Mouse (Mus musculus) kidney, adult 11 months (tissue): ENCODE data around the gene Col6a5.

Experiments used
- DNase-seq: peaks from one replicate; pipeline ENCODE4 v3.0.0; 2022

The Col6a5 gene

DNA sequence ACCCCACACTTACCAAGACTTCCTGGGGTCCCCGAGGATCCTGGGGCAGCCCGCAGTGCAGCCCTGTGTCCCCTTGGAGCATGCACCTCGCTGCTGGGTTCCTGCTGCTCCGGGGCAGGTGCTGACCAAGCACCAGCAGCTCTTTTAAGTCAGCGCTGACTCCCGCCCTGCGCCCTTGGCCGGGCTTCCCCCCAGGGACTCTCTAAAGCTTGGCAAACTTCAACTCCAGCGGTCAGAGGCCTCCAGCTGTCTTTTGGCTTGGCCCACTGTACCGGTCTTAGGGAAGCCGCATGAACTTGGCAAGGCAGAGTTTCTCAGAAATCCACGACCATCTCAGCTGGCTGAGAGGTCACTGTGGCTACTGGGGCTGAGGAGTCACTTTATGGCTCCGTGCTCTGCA lies at the start of gene Col6a5:
Gene Col6a5 (minus strand): TSS at position 111 of the 400 bp plus-strand sequence.
- DNase-seq = peak; percentile 50

DNA sequence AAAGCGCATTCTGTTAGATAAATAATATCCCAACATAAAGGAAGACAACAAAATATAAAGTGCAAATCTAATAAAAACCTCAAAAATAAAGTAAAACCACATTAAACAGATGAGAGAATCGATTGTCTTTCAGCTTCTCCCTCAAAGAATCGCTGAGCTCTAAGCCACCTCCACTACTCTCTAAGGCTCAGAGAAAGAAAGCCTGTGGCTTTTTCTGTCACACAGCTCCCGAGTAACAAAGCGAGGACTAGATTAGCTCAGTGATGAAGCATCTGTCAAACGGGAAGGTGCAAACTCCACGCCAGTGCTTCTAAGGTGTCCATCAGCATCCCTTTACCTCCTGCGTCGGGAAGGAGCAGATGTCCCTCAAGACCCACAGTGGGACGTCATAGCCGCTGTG lies 37.5 kb upstream of the Col6a5 start:
- no peak for DNase-seq

GRCm38 (mm10) chr9:105992425-105992824 lies 32.0 kb upstream of the Col6a5 start:
- DNase-seq = no peak

DNA sequence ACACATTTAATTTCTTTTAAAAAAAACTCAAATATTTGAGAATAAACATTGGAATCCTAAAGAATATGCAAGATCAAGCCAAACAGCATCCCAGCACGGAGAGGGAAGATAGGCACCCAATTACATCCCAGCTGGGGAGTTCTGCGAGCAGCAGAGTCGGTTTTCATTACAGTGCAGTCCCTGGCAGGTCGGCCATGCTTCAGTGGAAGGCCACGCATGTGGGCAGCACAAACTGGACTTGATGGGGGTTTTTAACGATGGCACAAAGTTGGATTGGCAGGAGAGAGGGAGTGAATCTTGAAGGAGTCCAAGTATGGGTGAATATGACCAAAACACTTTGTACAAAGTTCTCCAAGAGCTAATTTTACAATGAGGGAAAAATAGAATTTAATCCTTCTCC lies 29.7 kb upstream of the Col6a5 start:
- DNase-seq = no peak

- no peak for DNase-seq
Observed at GRCm38 (mm10) chr9:105989468-105989867, 29.0 kb upstream of the Col6a5 start.

GRCm38 (mm10) chr9:105988096-105988495 lies 27.7 kb upstream of the Col6a5 start:
- DNase-seq = no peak

GRCm38 (mm10) chr9:105984931-105985519 lies 24.6 kb upstream of the Col6a5 start:
- DNase-seq = no peak

DNA sequence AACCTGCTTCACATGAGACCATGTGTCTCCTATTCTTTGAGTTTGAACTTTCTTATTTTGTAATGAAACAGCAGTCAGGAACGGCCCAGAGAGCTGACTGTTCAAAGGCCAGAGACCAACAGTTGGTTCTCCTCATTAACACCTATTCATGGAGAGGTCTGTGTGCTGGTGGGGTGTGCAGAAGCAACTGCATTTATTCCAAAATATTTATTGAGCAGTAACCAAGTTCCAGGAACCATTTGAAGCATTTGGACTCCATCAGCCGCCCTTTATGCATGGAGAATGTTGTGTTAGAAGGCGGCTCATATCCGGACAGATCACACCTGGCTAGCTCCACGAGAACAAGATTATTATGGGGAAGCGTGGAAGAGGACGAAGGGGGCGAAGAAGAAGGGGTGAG lies 18.0 kb upstream of the Col6a5 start:
- no peak for DNase-seq

GRCm38 (mm10) chr9:105976871-105977270 lies 16.4 kb upstream of the Col6a5 start:
- no peak for DNase-seq

DNA sequence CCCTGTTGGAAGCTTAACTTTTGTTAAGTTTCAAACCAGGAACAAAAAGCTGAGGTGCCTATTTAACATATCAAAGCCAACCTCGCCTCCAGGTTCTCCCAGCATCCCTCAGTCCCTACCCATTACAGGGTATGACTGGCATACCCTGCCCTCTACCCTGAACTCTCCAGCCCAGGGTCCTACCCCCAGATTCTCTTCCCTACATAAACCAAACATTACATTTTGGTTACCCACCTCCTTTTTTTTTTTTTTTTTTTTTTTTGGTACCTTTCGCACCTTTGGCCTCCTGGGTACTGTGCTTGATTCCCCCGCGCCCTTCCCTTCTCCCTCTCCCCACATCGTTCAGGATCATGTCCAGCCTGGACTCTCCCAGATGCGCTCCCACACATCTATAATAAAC lies 15.9 kb upstream of the Col6a5 start:
- DNase-seq = no peak

DNA sequence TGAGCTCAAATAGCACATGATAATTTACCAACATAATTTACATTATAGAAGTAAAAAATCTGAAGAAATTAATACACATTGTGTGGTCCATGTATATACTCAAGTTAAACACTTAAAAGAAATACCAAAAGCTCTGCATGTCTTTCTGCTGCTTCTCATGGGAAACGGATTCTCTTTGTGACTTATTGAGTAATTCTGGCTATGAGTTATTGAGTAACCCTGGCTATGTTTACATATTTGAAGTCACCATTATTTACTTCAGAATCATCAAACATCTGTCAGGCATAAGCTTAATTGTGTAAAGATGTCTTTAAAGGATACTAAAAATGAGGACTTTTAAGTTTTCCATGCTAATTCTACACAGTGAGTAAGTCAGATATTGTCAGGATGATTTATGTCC lies 13.3 kb upstream of the Col6a5 start:
- no peak for DNase-seq

DNA sequence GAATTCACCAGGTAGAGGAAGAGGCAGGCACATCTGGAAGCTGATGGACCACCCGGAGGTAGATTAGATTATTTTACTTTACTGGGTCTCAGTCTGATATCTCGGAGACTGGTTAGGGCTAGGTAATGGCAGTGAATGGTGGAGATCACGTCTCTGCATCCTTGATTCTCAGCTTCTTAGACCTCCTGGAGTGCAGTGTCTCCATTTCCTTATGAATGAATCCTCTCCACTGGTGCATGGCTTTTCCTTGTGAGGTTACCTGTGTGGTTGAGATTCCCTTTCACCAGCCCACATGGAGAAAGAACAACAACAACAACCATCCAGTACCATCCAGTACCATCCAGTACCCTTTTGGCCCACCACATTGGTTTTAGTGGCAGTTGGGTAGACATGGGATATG lies 11.6 kb upstream of the Col6a5 start:
- no peak for DNase-seq

DNA sequence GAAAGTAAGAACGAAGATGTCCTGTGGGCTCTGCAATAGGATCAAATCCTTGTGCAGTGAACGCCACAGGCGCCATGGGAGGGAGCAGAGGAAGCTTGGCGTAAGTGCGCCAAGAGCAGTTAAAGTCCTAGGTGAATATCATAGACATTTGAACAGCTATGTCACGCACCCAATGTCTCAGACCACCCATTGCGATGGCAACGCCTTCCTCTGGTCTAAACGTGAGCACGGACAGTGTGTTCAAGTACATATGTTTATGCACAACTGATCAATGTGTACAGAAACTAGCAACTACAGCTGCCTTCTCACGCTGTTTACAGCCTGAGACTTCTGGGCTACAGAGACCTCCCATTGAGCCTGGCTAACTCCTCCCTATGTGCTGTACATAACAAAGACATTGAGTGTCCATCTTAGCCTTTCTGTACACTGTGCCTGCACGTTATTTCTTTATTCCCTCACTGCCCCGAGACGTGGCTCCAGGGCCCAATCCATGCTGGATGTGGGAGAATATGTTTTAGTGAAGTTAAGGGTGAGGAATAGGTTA lies 11.0 kb upstream of the Col6a5 start:
- DNase-seq = no peak

- no peak for DNase-seq
Observed at GRCm38 (mm10) chr9:105970901-105971300, 10.5 kb upstream of the Col6a5 start.

DNA sequence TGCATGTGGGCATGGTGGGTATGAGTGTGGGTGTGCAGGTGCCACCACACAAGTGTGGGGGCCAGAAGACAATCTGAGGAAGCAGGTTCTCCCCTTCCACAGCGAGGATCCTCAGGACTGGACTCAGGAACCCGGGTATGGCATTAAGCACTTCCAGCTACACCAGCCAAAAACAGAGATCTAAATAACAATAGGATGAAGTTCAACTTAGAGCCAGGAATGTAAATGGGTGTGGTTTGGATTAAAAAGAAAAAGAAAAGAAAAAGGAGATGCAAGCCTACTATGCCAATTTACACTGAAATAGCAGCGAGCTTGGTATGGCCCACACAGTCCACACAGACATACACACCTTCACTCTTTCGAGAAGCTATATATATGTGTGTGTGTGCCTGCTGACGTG lies 7.5 kb upstream of the Col6a5 start:
- DNase-seq = no peak

- DNase-seq = no peak
Observed at GRCm38 (mm10) chr9:105959116-105959515, 1.3 kb downstream of the Col6a5 start.

DNA sequence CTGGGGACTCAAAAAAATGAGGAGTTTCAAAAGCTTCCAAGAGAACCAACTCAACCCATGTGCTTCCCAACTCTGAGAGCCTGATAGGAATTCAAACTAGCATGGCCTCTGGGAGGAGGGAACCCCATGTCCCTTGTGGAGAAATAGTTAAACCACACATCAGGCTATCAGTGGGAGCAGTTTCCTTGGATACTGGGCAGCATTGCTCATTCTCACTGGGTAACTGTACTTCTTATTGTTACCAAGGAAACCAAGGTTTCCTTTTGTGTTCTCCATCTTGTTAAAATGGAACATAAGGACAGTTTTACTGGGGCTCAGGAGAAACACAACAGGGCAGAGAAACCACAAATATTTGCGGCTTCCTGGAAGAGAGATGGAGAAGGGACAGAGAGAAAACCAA lies 10.7 kb downstream of the Col6a5 start:
- no peak for DNase-seq

DNA sequence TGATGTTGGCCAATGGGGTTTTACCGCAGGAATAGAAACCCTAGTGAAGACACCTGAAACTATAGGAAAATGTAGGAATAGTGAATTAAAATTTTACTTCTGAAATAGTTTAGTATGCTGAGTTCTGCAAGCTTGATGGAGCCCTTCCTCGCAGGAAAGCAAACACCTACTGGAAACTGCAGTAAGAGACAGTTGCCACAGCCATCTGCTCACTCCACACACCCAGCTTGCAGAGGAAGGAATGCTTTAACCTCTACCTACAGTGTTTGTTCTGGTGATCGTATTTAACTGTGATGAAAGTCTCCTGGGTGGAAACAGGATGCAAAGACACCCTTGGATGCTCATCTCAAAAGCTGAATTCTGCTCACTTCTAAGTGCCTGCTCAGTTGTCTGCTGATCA lies 12.9 kb downstream of the Col6a5 start:
- DNase-seq = no peak

GRCm38 (mm10) chr9:105933816-105934215 lies 26.6 kb downstream of the Col6a5 start:
- no peak for DNase-seq

DNA sequence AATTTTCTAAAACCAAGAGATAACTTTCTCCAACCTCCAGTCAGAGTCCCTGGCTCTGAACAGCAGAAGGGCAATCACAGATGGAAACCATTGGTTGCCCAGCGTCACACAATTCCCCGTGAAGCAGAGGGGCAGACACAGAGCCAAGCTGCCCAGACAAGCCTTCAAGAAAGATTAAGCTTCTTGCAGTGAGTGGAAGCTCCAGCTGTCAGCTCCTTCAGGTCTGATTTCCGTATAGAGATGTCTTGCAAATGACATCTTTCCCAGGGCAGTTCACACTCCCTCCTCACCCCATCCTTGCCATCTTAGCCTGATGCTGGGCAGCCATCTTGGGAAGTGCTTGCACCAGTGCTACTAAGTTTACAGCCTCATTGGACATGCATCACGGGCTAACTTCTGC lies 31.2 kb downstream of the Col6a5 start:
- DNase-seq = no peak

DNA sequence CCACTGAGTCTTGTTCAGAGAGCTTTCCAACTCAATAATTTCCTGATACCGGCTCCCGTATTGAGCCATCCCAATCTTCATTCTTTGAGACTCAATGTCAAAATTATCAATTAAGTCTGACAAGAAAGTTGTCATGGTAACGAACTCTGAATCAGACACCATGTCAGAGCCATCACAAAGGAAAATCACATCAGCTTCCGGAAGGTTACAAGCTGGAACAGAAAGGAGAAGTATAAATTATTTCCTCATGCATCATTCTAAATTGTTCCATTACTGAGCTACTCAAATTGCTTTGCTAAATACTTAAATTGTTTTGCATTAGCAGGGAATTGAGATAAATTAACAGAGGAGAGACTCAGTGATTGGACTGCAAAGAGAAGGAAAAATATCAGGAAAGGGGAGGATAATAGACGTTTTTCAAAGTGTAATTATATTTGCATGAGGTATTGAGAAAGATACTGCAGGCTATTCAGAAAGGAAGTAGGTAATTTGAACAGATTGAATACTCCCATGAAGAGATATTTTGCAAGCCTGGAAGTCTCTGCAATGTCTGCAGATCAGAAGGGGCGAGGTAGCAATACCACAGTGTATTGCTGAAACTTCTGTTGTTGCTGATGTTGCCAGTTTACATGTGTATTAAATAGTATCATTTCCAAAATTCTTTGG lies 31.9 kb downstream of the Col6a5 start:
- DNase-seq = no peak

GRCm38 (mm10) chr9:105923659-105924058 lies 36.8 kb downstream of the Col6a5 start:
- no peak for DNase-seq

DNA sequence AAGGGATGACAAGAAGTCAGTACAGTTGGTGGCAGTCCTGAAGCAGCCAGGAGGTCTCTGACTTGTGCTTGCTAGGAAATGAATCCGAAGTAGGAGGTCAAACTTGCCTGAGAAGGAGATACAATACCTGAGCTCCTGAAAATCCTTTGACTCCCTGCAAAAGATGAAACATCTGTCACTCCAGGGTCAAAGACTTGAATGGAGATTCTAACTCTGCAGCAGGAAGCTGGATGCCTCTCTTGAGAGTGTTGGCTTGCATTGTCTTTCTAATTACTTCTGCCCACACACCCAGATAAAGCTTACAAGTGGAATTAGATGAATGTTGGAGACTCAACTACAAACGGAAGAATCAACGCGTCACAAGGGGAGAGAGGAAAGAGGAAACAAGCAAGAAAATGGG lies 45.3 kb downstream of the Col6a5 start:
- no peak for DNase-seq

DNA sequence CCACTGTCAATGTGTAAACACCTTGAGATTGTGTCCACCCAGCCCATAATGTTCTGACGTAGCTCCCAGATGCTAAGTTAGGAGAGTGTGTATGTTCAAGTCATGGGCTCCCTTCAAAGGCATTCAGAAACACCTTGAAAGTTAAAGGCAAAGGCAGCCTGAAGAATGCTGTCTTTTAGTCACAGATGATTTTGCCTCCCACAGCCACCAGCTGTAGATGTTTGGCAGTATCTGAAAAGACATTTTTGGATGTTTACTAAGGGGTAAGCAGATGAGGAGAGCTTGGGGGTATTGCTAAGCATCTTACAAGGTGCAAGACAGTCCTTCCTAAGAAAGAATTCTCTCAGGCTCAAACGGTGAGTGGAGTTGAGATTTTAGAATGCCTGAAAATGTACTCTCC lies 50.3 kb downstream of the Col6a5 start:
- DNase-seq = no peak

DNA sequence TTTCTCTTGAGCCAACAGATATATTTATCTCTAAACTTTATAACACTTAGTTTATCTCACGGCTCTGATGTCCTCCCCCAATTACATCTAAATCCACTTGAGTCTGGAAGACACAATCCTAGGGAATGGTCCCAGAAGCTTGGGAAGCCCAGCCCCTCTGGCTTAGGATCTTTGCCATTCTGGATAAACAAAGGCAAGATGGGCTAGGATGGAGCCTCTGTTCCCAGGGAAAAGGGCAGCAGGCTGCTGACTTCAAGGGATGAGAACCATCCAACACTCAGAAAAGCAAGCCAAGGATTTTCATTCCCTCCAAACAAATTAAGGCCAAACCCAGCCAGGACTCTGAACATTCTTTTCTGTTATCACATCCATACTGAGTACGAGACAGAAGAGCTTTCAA lies 51.1 kb downstream of the Col6a5 start:
- DNase-seq = no peak
